Mouse (Mus musculus) left cerebral cortex, postnatal 25 days (tissue): ENCODE results near the gene Lgr6. TPM values are rescaled to one million over a fixed set of nuclear protein-coding genes. Genes with fewer than 3 reads are reported as not detected.

Experiments used
- DNase-seq, 2 experiments: peaks; one replicate each; pipeline ENCODE4 v3.0.0; 2022; ENCODE audit warnings: low spot score in 2 of 2, mixed read lengths in 1 of 2
- intact Hi-C: fragments of 180-260 bp; cut with DNase I; formaldehyde crosslinking; loops from one replicate; pipeline ENCODE4 v1.15.1; 2025
- total RNA-seq, 2 experiments: library from RNA; stranded (reverse); gene quantifications; 2 replicates each; pipeline ENCODE4 v1.2.3; 2021

Gene Lgr6
- total RNA-seq, 2 experiments from 2014 or later, result 1.5 to 2.1 TPM

DNA sequence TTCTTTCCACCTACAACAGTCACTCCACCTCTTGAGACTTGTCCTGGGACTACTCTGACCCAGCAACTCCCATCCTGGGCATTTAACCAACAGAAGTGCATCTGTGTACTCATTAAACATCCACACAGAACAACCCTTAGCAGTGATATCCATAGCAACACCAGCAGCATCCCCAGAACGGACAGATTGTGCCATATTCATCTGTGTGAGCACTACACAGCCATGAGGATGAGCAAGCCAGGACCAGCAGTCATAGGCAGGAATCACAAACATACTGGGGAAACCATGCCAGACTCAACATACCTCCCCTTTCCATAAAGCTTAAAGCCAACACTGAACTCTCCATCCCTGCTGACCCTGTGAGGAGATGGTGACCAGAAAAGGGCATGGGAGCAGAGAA lies 17.7 kb downstream of the Lgr6 start:
- DNase-seq, result no peak
- intact Hi-C loops, result no loop called here

DNA sequence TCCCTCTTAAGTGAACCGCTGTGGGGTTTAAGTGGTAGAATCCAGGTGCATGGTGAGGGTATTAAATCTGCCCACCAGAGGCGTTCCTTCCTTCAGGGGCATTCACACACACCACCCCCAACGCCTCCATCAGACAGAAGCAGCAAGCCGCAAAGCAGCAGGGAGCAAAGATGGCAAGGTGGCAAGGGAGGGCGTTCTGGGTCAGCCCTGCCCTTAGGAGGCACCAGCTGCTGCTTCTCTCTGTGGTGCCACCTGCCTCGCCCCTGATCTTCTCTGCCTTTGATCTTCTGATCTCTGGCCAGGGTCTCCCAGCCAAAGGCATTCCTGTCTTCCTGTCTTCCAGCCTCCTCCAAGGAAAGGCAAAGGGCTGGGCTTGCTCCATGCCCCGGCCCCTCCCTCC lies 19.1 kb downstream of the Lgr6 start:
- intact Hi-C loops, result no loop called here
- no peak for DNase-seq

DNA sequence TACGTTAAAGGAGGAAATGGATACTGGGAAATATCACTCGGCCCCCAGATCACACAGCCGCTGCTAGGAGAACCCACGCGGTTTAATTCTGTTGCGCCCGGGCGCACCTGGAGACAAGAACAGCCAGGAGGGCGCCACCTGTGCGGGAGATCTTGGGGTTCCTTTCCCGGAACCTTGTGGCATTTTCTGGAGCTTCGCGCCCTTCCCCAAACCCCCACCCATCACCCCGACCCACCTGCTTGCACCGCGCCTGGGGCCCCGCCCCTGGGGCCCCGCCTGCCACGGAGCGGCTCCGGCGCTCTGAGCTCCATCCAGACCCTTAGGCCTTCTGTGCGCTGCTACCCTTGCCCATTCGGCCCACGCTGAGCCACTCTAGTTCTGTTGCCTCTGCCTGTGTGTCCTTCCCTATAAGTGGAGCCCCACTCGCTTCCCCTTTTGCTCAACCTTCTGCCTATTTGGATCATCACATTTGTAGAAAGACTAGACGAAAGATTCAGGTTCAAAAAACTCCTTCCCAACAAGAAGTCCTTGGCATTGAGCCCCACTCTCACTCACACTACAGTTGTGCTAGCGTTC lies 19.7 kb downstream of the Lgr6 start:
- DNase-seq, result no peak
- intact Hi-C loops, result no loop called here

DNA sequence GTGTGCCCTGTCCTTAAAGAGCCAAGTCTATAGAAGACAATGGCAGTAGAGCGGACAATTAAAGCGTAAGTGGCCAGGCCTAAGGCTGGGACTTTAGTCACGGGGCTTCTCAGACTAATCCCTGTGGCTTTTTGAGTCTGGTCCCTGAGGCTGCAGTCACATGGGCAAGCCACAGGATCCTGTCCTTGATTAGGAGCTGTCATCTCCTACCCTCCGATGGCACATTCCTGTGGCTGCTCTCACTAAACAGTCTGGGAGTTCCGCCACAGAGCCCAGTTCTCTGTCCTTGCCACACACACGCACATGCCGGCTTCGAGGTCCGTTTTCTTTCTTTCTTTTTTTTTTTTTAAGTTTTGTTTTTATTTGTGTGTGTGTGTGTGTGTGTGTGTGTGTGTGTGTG lies 21.6 kb downstream of the Lgr6 start:
- intact Hi-C loops, result no loop called here
- DNase-seq, result no peak

DNA sequence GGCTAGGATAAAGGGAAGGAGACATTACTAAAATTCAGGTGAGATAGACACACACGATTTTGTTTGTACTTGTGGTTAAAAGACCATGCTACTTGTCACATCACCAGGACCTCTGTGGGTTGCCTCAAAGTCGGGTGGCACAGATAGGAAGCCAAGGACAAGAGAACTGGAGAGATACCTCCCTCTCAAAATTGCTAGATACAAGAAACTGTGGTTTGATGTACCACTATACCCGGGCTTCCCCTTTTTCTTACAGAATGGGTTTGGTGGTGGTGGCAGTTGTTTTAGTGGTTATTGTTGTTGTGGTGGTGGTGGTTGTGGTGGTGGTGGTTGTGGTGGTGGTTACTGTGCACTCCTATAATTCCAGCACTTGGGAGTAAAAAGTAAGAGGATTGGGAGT lies 22.8 kb downstream of the Lgr6 start:
- no peak for DNase-seq
- intact Hi-C loops, result no loop called here

DNA sequence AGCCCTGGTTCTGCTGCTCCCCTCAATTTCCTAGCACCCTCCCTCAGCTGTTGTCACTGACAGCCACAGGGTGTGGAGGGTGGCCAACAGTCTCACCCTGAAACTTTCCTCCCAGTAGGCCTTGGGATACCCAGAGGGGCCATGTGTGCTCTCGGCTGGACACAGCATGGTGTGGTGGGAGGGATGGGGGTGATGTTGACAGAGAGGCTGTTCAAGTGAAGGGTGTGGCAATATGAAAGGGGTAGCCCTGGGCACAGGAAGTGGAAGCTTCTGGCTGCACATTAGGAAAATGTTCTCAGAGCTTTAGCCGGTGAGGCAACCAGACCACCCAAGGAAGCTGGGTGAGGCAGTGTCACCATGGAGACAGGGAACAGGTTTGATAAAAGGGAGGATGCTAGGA lies 26.1 kb downstream of the Lgr6 start:
- intact Hi-C loops, result no loop called here
- no peak for DNase-seq

DNA sequence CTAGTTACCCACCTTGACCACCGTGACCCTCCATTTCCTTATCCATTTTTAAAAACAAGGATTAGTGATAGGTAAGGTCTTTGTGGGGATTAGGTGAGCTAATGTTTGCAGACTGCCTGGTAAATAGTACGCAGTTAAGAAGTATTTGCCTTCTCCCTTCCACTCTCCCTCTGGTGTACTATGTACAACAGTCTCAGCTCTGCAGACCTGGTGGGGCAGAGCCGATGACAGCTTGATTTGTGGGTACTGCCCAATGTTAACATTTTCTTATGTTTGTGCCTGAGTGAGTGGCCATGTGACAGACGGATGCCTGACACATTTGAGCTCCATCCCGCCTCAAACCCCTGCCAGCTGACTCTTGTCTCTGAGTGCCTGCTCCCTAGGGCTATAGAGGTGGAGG lies 28.6 kb downstream of the Lgr6 start:
- intact Hi-C loops, result no loop called here
- no peak for DNase-seq

DNA sequence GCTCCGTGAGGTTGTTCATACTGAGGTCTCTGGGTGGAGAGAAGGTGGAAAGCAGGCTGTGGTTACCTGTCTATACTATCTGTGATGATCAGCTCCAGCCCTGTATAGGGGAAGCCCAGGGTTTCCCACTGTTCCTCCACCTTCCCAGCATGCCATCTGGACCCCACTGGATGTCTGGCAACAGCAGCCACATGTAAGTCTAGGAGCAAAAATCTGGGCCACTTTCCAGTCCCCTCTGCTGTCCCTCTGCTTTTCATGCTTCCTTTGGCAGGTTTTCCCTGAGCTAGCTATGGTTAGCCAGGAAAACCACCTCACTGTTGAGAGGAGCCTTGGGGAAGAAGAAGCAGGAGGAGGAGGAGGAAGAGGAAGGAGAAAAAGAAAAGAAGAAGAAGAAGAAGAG lies 29.8 kb downstream of the Lgr6 start:
- DNase-seq, result no peak
- intact Hi-C loops, result no loop called here

DNA sequence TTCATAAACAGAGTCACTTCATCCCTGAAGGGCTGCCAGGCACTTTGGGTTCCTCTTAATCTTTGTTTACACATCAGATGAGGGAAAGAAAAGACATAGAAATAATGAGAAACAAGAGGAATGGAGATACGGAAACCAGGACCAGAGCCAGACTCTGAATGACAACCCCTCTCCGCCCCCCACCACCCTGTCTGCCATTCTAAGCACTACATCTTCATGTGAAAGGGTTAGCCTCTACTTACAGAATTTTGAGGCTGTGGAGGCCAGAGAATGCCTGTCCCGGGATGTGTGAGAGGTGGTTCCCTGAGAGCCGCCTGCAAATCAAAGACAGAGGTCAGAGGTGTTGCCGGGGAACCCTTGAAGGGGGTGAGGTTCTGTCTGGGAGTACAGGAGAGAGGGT lies 32.4 kb downstream of the Lgr6 start:
- intact Hi-C loops, result no loop called here

DNA sequence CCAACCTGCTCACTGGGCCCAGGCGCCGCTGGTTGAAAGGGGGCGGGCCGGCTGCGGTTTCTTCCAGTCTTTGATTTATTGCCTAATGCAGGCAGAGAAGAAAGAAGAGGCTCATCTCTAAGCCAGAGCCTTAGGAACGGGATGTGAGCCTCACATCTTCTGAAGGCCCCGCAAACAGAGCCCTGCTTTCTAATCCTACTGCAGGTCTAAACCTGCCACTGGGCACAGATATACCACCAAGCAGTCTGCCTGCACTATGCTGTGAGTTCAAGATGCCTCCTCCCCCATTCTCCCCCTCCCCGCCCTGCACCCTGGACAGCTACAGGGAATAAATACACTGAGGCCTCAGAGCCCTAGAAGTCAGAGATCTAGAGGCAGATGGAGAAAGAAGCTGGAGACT lies 35.2 kb downstream of the Lgr6 start:
- DNase-seq, result no peak
- intact Hi-C loops, result no loop called here

More for the DNA sequence above, 32.4 kb downstream of the Lgr6 start:
- no peak for DNase-seq

DNA sequence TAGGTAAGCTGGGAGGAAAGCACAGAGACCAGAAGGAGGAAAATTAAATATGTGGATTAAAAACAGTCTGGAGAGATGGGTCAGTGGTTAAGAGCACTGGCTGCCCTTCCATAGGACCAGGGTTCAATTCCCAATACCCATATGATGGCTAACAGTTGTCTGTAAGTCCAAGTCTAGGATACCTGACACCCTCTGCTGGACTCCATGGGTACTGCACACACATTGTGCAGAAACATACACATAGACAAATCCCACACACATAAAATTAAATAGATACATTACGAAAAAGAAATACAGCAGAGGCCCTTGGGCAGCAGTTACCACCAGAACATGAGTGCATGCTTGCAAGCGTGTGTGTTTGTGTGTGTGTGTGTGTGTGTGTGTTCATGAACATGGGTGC lies 40.6 kb downstream of the Lgr6 start:
- DNase-seq, result no peak
- intact Hi-C loops, result no loop called here

DNA sequence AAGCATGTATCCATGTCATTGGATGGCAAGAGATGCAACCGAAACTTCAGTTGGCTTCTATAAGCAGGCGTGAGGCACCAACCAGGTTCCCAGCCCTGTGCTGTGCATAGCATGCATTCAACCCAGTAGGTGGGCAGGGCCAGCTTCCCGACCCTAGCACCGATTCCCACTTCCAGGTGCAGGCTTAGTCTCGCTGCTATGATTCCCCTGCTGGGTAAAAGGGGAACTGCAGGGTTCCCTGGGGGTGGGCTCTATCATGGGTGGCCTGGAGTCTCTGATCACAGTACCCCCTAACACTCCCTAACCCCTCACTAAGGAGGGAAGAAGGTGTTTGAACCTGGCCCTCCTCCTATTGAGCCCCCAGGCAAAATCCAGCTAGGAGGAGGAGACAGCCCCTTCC lies 42.1 kb downstream of the Lgr6 start:
- DNase-seq, result no peak
- intact Hi-C loops, result no loop called here

DNA sequence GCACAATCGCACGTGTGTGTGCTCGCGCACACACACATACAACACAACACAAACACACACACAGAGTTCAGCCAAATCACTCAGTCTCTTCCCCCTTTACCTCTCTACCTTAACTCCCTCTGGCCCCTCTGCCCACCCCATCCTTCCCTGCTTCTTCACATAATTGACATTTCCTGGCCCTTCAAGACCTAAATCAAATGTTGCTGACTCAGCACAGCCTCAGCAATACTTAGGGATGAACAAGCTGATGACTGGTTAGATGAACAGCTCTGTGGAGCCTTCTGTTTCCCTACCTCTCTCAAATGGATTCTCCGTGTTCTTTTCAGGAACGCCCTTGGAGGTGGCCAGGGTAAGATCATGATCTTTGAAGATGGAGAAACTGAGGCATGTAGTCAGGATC lies 43.8 kb downstream of the Lgr6 start:
- intact Hi-C loops, result no loop called here
- DNase-seq, result no peak

DNA sequence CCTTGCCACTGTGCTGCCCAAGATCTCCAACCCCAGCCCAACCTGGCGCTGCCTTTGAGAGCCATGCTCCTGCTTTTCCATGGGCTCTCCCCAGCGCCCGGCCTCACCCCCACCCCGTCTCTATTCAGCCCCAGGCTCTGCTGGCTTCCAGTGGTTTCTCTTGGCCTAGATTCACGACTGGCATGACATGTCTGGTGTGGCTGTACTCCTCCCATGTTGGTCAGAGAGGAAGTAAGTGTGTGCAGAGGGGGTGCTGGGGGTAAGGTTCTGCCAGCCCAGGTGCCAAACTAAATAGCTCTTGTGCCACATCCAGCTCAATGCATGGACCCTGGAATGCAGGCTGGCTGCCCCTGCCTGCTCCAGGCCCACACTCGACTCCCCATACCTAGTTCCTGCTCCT lies 44.9 kb downstream of the Lgr6 start:
- DNase-seq, result no peak
- intact Hi-C loops, result no loop called here

DNA sequence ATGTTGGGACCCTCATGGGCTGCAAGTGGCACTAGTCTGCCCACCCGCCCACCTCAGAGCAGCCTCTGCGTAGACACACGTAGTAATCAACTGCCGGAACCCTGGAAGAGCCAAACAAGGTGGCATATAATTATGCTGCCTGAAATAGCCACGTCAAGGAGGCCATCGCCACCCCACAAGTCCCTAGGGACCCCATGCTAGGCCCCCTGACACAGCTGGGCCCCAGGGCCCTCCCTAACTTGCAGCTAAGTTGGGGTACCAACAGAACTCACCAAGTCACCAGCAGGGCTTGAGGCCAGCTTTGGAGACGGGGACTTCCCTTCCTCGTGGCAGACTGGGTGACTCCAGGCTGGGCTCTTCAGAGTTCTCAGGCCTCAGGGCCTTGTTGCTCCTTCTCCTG lies 48.2 kb downstream of the Lgr6 start:
- DNase-seq, result no peak
- intact Hi-C loops, result no loop called here

DNA sequence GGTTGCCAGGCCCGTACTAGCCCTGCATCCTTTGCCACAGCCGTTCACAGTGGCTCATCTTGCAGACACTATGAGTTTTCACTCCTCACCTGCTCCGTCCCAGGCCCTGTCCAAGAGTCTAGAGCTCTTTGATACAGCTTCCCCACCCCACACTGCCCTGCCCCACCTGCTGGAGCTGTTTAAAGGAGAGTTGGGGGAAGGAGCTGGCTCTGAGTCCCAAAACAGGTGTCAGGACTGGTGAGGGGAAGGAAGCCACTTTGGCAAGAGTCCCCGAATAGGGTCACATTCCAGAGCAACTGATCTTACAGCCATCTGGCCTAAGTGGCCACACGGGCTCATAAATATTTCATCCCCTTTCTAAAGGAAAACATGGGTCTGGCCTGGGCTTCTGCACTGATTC lies 51.0 kb downstream of the Lgr6 start:
- DNase-seq, result no peak
- intact Hi-C loops, result no loop called here

DNA sequence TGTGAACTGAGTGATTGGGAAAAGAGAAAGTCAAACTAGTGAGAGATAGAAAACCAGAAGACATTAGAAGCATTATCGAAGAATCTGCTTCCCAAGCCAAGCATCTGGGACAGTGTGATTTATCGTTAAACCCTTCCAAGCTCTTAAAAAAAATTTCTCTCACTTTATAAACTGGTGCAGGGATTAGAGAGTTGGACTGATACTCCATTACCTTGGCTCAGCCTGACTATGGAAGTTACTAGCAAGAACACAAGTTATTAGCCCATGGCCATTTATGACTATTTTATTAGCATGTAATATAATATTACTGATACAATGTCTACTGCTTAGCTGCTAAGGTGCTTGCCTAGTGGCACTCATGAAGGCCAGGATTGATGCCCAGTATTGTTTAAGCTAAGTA lies 60.6 kb downstream of the Lgr6 start:
- intact Hi-C loops, result no loop called here
- DNase-seq, result no peak

DNA sequence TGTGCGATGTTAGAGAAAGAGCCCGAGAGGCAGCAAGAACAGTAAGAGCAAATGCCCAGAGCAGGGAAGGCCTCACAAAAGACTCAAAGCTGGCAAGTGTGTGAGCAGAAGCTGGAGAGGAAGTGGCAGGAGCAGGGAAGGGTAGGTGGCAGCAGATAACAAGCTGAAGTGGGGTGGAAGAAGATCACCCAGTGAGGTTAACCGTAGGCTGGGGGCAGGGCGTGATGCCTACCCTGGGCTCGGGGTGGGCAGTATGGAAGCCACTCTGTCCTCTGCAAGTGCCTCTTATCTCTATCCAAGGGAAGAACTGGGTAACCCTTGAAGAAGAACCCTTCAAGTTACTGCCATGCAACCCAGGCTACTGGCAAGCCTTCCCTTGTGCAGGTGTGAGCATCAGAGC lies 68.8 kb downstream of the Lgr6 start:
- intact Hi-C loops, result no loop called here

DNA sequence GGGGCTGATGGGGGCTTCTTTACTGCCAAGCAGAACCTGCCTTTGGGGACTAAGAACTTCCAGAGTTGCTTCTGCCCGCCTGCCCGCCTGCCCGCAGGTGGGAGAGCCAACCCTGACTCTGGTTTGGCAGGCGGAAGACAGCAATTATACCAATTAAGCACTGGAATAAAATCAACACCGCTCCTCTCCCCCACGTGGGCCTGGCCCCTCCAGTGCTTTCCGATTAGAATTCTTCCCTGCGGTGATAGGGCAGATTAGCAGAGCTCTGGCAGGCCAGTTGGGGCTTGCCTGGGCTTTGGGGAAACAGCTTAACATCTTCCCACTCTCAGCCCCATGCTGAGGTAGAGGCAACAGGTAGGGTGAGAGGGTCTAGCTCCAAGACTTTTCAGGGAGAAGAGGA lies 72.4 kb downstream of the Lgr6 start:
- intact Hi-C loops, result no loop called here
- DNase-seq, result no peak

More for the DNA sequence above, 68.8 kb downstream of the Lgr6 start:
- DNase-seq, result no peak

DNA sequence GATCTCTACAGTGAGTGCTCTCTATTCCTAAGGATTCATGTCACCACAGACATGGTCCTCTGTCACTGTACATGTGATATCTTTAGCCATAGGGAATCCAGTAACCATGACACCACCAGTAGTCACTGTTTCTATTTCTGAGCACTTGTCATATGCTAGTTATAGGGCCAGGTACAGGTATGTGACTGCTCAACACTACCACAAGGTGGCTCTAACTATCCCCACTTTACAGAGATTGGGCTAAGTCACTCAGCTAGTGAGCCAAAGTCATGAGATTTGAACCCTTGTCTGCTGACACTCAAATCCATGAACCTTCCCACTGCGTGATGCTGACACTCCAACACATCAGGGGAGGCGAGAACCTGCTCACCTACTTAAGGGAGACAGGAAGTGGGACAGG lies 75.0 kb downstream of the Lgr6 start:
- DNase-seq, result no peak
- intact Hi-C loops, result no loop called here

DNA sequence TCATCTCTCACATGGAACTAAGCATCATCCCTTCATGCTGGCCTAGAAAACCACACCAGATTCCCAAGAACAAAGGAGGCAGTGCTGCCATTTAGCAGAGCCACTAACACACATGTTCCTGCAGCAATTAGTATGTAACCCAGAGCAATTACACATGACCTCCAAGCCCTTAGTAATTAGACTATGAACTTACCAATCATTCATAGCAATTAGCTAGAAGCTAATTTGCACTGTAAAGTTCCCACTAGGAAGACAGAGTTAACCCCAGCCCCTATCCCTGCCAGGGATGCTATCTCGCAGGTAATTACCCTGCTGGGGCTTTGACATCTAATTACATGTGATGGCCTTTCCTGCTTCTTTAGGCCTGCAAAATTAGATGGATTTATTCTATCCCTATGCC lies 78.8 kb downstream of the Lgr6 start:
- DNase-seq, result no peak
- intact Hi-C loops, result no loop called here

DNA sequence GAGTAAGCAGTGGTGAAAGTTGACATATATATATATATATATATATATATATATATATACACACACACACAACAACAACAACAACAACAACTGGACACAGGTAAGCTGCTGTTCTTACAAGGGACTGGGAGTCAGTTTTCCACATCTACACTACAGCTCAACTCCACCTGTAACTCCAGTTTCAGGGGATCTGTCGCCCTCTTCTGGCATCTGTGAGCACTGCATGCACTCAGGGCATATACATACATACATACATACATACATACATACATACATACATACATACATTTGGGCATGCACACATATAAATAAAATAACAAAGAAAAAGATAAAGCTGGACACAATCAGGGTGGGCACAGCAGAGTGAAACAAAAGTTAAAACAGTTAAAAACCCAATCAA lies 81.5 kb downstream of the Lgr6 start:
- no peak for DNase-seq
- intact Hi-C loops, result no loop called here

DNA sequence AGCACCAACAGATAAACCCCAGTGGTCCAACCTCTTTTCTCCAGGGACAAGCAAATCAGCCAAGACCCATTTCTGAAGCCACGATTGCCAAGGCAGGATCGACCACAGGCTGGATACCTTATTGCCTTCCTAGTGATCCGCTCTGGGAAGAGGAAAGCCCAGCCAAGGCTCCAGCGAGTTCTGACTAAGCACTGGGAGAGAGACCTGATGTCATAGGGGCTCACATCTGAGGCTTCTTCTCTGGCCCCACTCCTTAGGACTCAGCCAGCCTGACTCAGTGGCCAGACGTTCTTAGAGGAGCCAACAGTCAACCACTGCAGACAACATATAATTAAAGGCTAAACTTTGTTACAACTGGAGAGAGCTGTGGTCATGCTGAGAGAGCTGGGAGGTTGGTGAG lies 83.1 kb downstream of the Lgr6 start:
- intact Hi-C loops, result no loop called here
- no peak for DNase-seq
